Comparison of ENCODE assay signal across 9 mouse cellular contexts in genomic region chr7:84447060-84447459, GRCm38 (mm10). TPM values are rescaled to one million over a fixed set of nuclear protein-coding genes. Genes with fewer than 3 reads are reported as not detected.
A peak's percentile ranks its signal among the peaks of the same experiment; 100 is the strongest.
DNase-seq lines count a peak whose midpoint lies in the region; ATAC-seq and TF ChIP-seq lines count a peak whose summit lies in the region.
"Had no signal": no experiment of that assay in that cellular context is flagged by ENCODE, and none has a peak within 500 bp of the region (broad histone marks: within the 10 kb centered on the region; RNA-seq: fewer than 3 reads in every experiment).

No protein-coding gene starts in this region.

- ATAC-seq in heart, postnatal 0 days (ENCODE audit: insufficient read depth, low read depth): no peak

- no peaks in the 10 kb centered on the region for H3K79me2 ChIP-seq in MEL (ENCODE audit: control insufficient read depth, insufficient read depth, low read length, poor library complexity)

- H3K9ac ChIP-seq in heart, postnatal 0 days (replicated peaks; ENCODE audit: low read depth, low read length): no peak overlapping the region
- no peak overlapping the region for H3K9ac ChIP-seq in MEL (ENCODE audit: control insufficient read depth, low read depth, low read length, poor library complexity, severe bottlenecking)

- H3K27ac ChIP-seq in heart, postnatal 0 days (ENCODE audit: low read depth): no peak overlapping the region
- no peak overlapping the region for H3K27ac ChIP-seq in MEL (ENCODE audit: control insufficient read depth, low read depth, low read length)
- H3K27ac ChIP-seq in testis, adult 2 months (ENCODE audit: control insufficient read depth, insufficient read depth, low read depth, low read length): no peak overlapping the region

- no peak for TF ChIP-seq EP300 in heart, postnatal 0 days (IDR thresholded peaks at IDR 0.05; ENCODE audit: low read depth)
- no peak for TF ChIP-seq EP300 in MEL (IDR thresholded peaks at IDR 0.05; ENCODE audit: low read depth in 1 of 2, low read length in 2 of 2)

- H3K4me2 ChIP-seq in heart, postnatal 0 days (ENCODE audit: low read depth, low read length): no peak overlapping the region

- DNase-seq in heart, postnatal 0 days (ENCODE audit: low spot score): peak; percentile 57
- no peak for DNase-seq in heart, adult 11 months
- peak; percentile 52 for DNase-seq in MEL (ENCODE audit: low read depth, low spot score)
- DNase-seq in cerebellum, adult 8-10 months: peak; percentile 13
- DNase-seq in frontal cortex, adult 2 months (ENCODE audit: extremely low spot score in 1 of 2, low spot score in 1 of 2): peak; percentile 55 to 79
- DNase-seq in layer of hippocampus, adult 8-10 months (ENCODE audit: low spot score in 2 of 2): peak; percentile 49 to 52
- peak; percentile 58 to 64 for DNase-seq in lung, postnatal 4 days

- H3K36me3 ChIP-seq in heart, postnatal 0 days (replicated peaks; ENCODE audit: control insufficient read depth, insufficient read depth, low read length): no peaks in the 10 kb centered on the region
- H3K36me3 ChIP-seq in MEL (ENCODE audit: control insufficient read depth in 1 of 2, insufficient read depth in 2 of 2, low read length in 2 of 2): no peaks in the 10 kb centered on the region
- no peaks in the 10 kb centered on the region for H3K36me3 ChIP-seq in testis, adult 2 months (ENCODE audit: control insufficient read depth, insufficient read depth, low read length)

- WGBS in heart, postnatal 0 days: 25% methylated on average over 4 of the region's 4 CpGs

- H3K9me3 ChIP-seq in heart, postnatal 0 days (replicated peaks; ENCODE audit: control insufficient read depth, low read length): no peaks in the 10 kb centered on the region
- H3K9me3 ChIP-seq in MEL (replicated peaks; ENCODE audit: insufficient read depth, low read length): no peaks in the 10 kb centered on the region
- H3K9me3 ChIP-seq: megakaryocyte, embryonic 14.5 days had no signal

- no peaks in the 10 kb centered on the region for H3K27me3 ChIP-seq in heart, postnatal 0 days (ENCODE audit: control insufficient read depth, insufficient read depth, low read length)
- no peaks in the 10 kb centered on the region for H3K27me3 ChIP-seq in MEL (ENCODE audit: control insufficient read depth in 1 of 2, insufficient read depth in 2 of 2, low read length in 2 of 2)
- no peaks in the 10 kb centered on the region for H3K27me3 ChIP-seq in testis, adult 2 months (ENCODE audit: control insufficient read depth, insufficient read depth, low read length)
- H3K27me3 ChIP-seq: megakaryocyte, embryonic 14.5 days had no signal

- TF ChIP-seq POLR2A in MEL (IDR thresholded peaks at IDR 0.05; ENCODE audit: control insufficient read depth in 1 of 2, insufficient read depth in 1 of 2, low read depth in 1 of 2, low read length in 2 of 2, poor library complexity in 1 of 2): no peak
- no peak for TF ChIP-seq POLR2A in testis, adult 2 months (IDR thresholded peaks at IDR 0.05; ENCODE audit: control insufficient read depth, low read depth, low read length)

- TF ChIP-seq CTCF in heart, postnatal 0 days (IDR thresholded peaks at IDR 0.05; ENCODE audit: low read depth): peak; percentile 86
- peak; percentile 58 to 94 (median 61) for TF ChIP-seq CTCF in MEL (IDR thresholded peaks at IDR 0.05 in 2 of 3, conservative IDR thresholded peaks at IDR 0.05 in 1 of 3; ENCODE audit: control insufficient read depth in 1 of 3, insufficient read depth in 1 of 3, low read depth in 2 of 3, low read length in 3 of 3, poor library complexity in 1 of 3, severe bottlenecking in 1 of 3)
- TF ChIP-seq CTCF in testis, adult 2 months (IDR thresholded peaks at IDR 0.05; ENCODE audit: control insufficient read depth, insufficient read depth, insufficient replicate concordance, low read depth, low read length): peak; percentile 58; the same call in 1 of the 2 replicates

- no peak overlapping the region for H3K4me3 ChIP-seq in heart, postnatal 0 days (ENCODE audit: low read depth, low read length)
- no peak overlapping the region for H3K4me3 ChIP-seq in MEL (ENCODE audit: control insufficient read depth in 1 of 2, insufficient read depth in 1 of 2, low read depth in 2 of 2, low read length in 2 of 2)
- no peak overlapping the region for H3K4me3 ChIP-seq in testis, adult 2 months (ENCODE audit: control insufficient read depth, low read depth, low read length)

- no peaks in the 10 kb centered on the region for H3K4me1 ChIP-seq in heart, postnatal 0 days (ENCODE audit: control insufficient read depth, insufficient read depth)
- H3K4me1 ChIP-seq in MEL (ENCODE audit: control insufficient read depth in 1 of 2, insufficient read depth in 2 of 2, low read length in 2 of 2): no peaks in the 10 kb centered on the region
- H3K4me1 ChIP-seq in testis, adult 2 months (ENCODE audit: control insufficient read depth, insufficient read depth, low read length): no peaks in the 10 kb centered on the region
- H3K4me1 ChIP-seq: megakaryocyte, embryonic 14.5 days had no signal

- TF ChIP-seq RAD21 in MEL (IDR thresholded peaks at IDR 0.05; ENCODE audit: low read depth, low read length): peak; percentile 42

TF ChIP-seq in MEL, 35 proteins besides CTCF, POLR2A, EP300 and RAD21:
- TF ChIP-seq MYB (IDR thresholded peaks at IDR 0.05; ENCODE audit: low read depth, low read length) (no peak), SMC3 (IDR thresholded peaks at IDR 0.05; ENCODE audit: low read depth, low read length) (peak; percentile 62), ZC3H11A (IDR thresholded peaks at IDR 0.05; ENCODE audit: low read depth, low read length) (0 out of 2 replicates have a peak, but pooled peaks have one; percentile 31)

RNA-seq across cellular contexts. Expression of gene Arnt2, which starts 37.1 kb away (rescaled TPM):
- 1.9 and 2.1 TPM in 2 replicates for total RNA-seq in heart, postnatal 0 days (2014; rRNA removed; ENCODE audit: low replicate concordance)
- polyA plus RNA-seq in heart, postnatal 0 days (2015; fragmentation: Nextera tagmentation; extraction: Ambion mirVana): 0.31 and 0.75 TPM in 2 replicates
- not detected in 2 replicates for total RNA-seq in MEL (2012; rRNA removed)
- polyA plus RNA-seq in MEL (2012; ENCODE audit: insufficient read depth in 1 of 2, insufficient read length in 2 of 2, low read depth in 1 of 2, low replicate concordance in 2 of 2, missing spikeins in 1 of 2): not detected
- polyA plus RNA-seq in frontal cortex, adult 2 months (2012; rRNA removed): 128 and 154 TPM in 2 replicates
- 100 to 1,000 TPM; 149 to 171 (median 168) TPM for total RNA-seq in layer of hippocampus, adult 8-10 months (2022)
- 5.3 and 5.6 TPM in 2 replicates for polyA plus RNA-seq in testis, adult 2 months (2012; rRNA removed)

Comparison
In these comparisons a context has a peak if more than half of its experiments do, and no peak if none do; other contexts are left out.
1. RNA of gene Arnt2, which starts 37.1 kb away (polyA plus RNA-seq): 128 to 154 TPM in frontal cortex, adult 2 months; 5.3 to 5.6 TPM in testis, adult 2 months, 0.31 to 0.75 TPM in heart, postnatal 0 days and not detected in MEL; every median in the first group is over 10 times any median in the second.
2. Peak in every context shown above with its lines, with median percentiles within 50 percentile points of each other: CTCF ChIP-seq.